ENCODE assay signal across 8 mouse cellular contexts in the genomic region with DNA sequence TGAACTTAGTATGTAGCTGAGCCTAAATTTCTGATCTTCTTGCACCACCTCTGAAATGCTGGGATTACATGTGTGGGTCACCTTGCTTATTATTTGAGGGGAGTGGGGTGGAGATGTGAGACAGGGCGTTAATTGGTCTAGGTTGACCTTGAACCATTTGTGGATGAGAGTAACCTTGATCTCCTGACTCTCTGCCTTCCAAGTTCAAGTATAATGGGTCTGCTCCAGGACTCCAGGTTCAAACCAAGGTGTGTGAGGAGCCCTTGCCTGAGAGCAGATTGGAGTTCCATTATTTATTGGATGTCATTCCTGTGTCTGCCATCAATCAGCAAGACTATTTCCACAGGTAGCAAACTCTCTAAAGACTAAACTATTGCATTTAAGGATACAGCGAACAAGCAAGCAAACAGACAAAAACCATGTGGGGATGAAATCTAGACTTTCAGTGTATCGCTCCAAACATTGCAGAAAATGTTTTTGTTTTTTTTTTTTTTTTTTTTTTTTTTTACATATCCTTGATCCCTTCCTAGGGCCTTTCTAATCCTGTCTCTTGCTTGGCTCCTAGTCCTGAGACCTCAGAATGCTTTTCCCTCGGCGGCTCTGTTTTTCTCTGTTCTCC. TPM values are rescaled to one million over a fixed set of nuclear protein-coding genes. Genes with fewer than 3 reads are reported as not detected.
DNase-seq lines count a peak whose midpoint lies in the region; ATAC-seq and TF ChIP-seq lines count a peak whose summit lies in the region.

No protein-coding gene starts in this region.

- no peak overlapping the region for H3K27ac ChIP-seq in cerebellum, adult 2 months (ENCODE audit: insufficient read depth, low read length)
- H3K27ac ChIP-seq in liver, embryonic 13.5 days, result no peak overlapping the region

- H3K9me3 ChIP-seq in liver, embryonic 13.5 days (replicated peaks), result no peaks in the 10 kb centered on the region

- ATAC-seq in liver, embryonic 13.5 days (ENCODE audit: low read depth), result no peak

- DNase-seq in cerebellum, adult 2 months, result no peak
- no peak for DNase-seq in cerebellum, adult 8-10 months
- DNase-seq in retina, postnatal 7 days (ENCODE audit: low read depth, low spot score), result peak; percentile 13
- no peak for DNase-seq in retina, embryonic 14.5 days (ENCODE audit: low spot score)
- no peak for DNase-seq in liver, embryonic 13.5 days
- DNase-seq in ovary, postnatal 14 days (ENCODE audit: low spot score), result no peak
- no peak for DNase-seq in spleen, postnatal 10 days (ENCODE audit: low spot score in 2 of 2)
- DNase-seq in right cerebral cortex, adult 18-20 months, result no peak

- 48% methylated on average over 5 of the region's 5 CpGs for WGBS in cerebellum, adult 2 months
- 37% methylated on average over 5 of the region's 5 CpGs for WGBS in liver, embryonic 13.5 days (ENCODE audit: insufficient replicate concordance)

- no peaks in the 10 kb centered on the region for H3K36me3 ChIP-seq in liver, embryonic 13.5 days

- no peak overlapping the region for H3K9ac ChIP-seq in liver, embryonic 13.5 days

- peak overlapping the region; percentile 24 for H3K4me3 ChIP-seq in cerebellum, adult 2 months (replicated peaks; ENCODE audit: insufficient read depth, low read depth, low read length)
- peak overlapping the region; percentile 57 for H3K4me3 ChIP-seq in liver, embryonic 13.5 days (replicated peaks)

- TF ChIP-seq POLR2A in cerebellum, adult 2 months (IDR thresholded peaks at IDR 0.05; ENCODE audit: borderline replicate concordance, insufficient read depth, low read length), result no peak

- peak overlapping the region; percentile 74 for H3K4me2 ChIP-seq in liver, embryonic 13.5 days

- no peak for TF ChIP-seq CTCF in cerebellum, adult 2 months (IDR thresholded peaks at IDR 0.05; ENCODE audit: borderline replicate concordance, insufficient read depth, low read depth, low read length)

- H3K4me1 ChIP-seq in cerebellum, adult 2 months (ENCODE audit: control insufficient read depth, insufficient read depth, low read length), result 0 out of 2 replicates have a peak, but pooled peaks cover 3% of the 10 kb centered on the region
- peaks cover 20% of the 10 kb centered on the region for H3K4me1 ChIP-seq in liver, embryonic 13.5 days (replicated peaks)

- no peaks in the 10 kb centered on the region for H3K27me3 ChIP-seq in cerebellum, adult 2 months (ENCODE audit: control insufficient read depth, insufficient read depth, low read length)
- peaks cover 30% of the 10 kb centered on the region for H3K27me3 ChIP-seq in liver, embryonic 13.5 days

RNA-seq across cellular contexts. Expression of gene Lrrc2, which starts 1.7 kb away (rescaled TPM):
- polyA plus RNA-seq in cerebellum, adult 2 months (2012; rRNA removed), result 3.2 and 3.5 TPM in 2 replicates
- 0.29 and 0.49 TPM in 2 replicates for polyA plus RNA-seq in liver, embryonic 13.5 days (2015; fragmentation: Nextera tagmentation; extraction: Ambion mirVana)

RNA-seq across cellular contexts. Expression of gene Tdgf1, which starts 7.1 kb away (rescaled TPM):
- 7.2 and 7.5 TPM in 2 replicates for polyA plus RNA-seq in cerebellum, adult 2 months (2012; rRNA removed)
- polyA plus RNA-seq in liver, embryonic 13.5 days (2015; fragmentation: Nextera tagmentation; extraction: Ambion mirVana), result not detected in 2 replicates

RNA-seq across cellular contexts. Expression of gene Fam240a, which starts 36.4 kb away (rescaled TPM):
- polyA plus RNA-seq in cerebellum, adult 2 months (2012; rRNA removed), result not detected in 2 replicates
- polyA plus RNA-seq in liver, embryonic 13.5 days (2015; fragmentation: Nextera tagmentation; extraction: Ambion mirVana), result not detected in 2 replicates

RNA-seq across cellular contexts. Expression of gene Rtp3, which starts 37.3 kb away (rescaled TPM):
- polyA plus RNA-seq in cerebellum, adult 2 months (2012; rRNA removed), result 0.34 and 0.63 TPM in 2 replicates
- 7.1 and 12.1 TPM in 2 replicates for polyA plus RNA-seq in liver, embryonic 13.5 days (2015; fragmentation: Nextera tagmentation; extraction: Ambion mirVana)
